Mouse (Mus musculus): ENCODE results near the gene Car1. TPM values are rescaled to one million over a fixed set of nuclear protein-coding genes. Genes with fewer than 3 reads are reported as not detected.
"Not testable (repeated sequence)": the region's sequence is repeated elsewhere in the genome, so short reads cannot be mapped to it uniquely, and the experiment has no call there.

Gene Car1
- polyA plus RNA-seq, 1 experiment: 0.33 TPM

- Histone ChIP-seq H3K4me1 (ENCODE audit: control insufficient read depth, insufficient read depth, low read length) (no peaks in the 10 kb centered on the region), H3K4me3 (ENCODE audit: insufficient read depth, low read length) (no peak overlapping the region), H3K27ac (ENCODE audit: insufficient read depth, low read length) (no peak overlapping the region)
- TF ChIP-seq POLR2A (IDR thresholded peaks at IDR 0.05; ENCODE audit: extremely low read depth, insufficient read depth, low read length): no peak
- no peak for TF ChIP-seq CTCF (IDR thresholded peaks at IDR 0.05; ENCODE audit: extremely low read depth, insufficient read depth, low read length)
Measured at GRCm38 (mm10) chr3:14787136-14787535, 21.0 kb downstream of the Car1 start.

- no peak for TF ChIP-seq CTCF (IDR thresholded peaks at IDR 0.05; ENCODE audit: extremely low read depth, insufficient read depth, low read length)
- TF ChIP-seq POLR2A (IDR thresholded peaks at IDR 0.05; ENCODE audit: extremely low read depth, insufficient read depth, low read length): no peak
- H3K4me3 ChIP-seq (ENCODE audit: insufficient read depth, low read length): no peak overlapping the region
- H3K4me1 ChIP-seq (ENCODE audit: control insufficient read depth, insufficient read depth, low read length): no peaks in the 10 kb centered on the region
- no peak overlapping the region for H3K27ac ChIP-seq (ENCODE audit: insufficient read depth, low read length)
Measured at GRCm38 (mm10) chr3:14786551-14787079, 21.6 kb downstream of the Car1 start.

- no peaks in the 10 kb centered on the region for H3K4me1 ChIP-seq (ENCODE audit: control insufficient read depth, insufficient read depth, low read length)
- H3K27ac ChIP-seq (ENCODE audit: insufficient read depth, low read length): no peak overlapping the region
- H3K4me3 ChIP-seq (ENCODE audit: insufficient read depth, low read length): no peak overlapping the region
- no peak for TF ChIP-seq CTCF (IDR thresholded peaks at IDR 0.05; ENCODE audit: extremely low read depth, insufficient read depth, low read length)
- no peak for TF ChIP-seq POLR2A (IDR thresholded peaks at IDR 0.05; ENCODE audit: extremely low read depth, insufficient read depth, low read length)
Measured at GRCm38 (mm10) chr3:14785353-14785752, 22.8 kb downstream of the Car1 start.

GRCm38 (mm10) chr3:14783198-14783597 is 25.0 kb downstream of the Car1 start:
- H3K27ac ChIP-seq (ENCODE audit: insufficient read depth, low read length); H3K4me3 ChIP-seq (ENCODE audit: insufficient read depth, low read length); H3K4me1 ChIP-seq (ENCODE audit: control insufficient read depth, insufficient read depth, low read length): not testable (repeated sequence)

GRCm38 (mm10) chr3:14782365-14782764 is 25.8 kb downstream of the Car1 start:
- H3K27ac ChIP-seq (ENCODE audit: insufficient read depth, low read length); H3K4me3 ChIP-seq (ENCODE audit: insufficient read depth, low read length); H3K4me1 ChIP-seq (ENCODE audit: control insufficient read depth, insufficient read depth, low read length): not testable (repeated sequence)

GRCm38 (mm10) chr3:14780212-14780611 is 28.0 kb downstream of the Car1 start:
- no peaks in the 10 kb centered on the region for H3K4me1 ChIP-seq (ENCODE audit: control insufficient read depth, insufficient read depth, low read length)
- H3K4me3 ChIP-seq (ENCODE audit: insufficient read depth, low read length): no peak overlapping the region
- TF ChIP-seq CTCF (IDR thresholded peaks at IDR 0.05; ENCODE audit: extremely low read depth, insufficient read depth, low read length) (no peak), POLR2A (IDR thresholded peaks at IDR 0.05; ENCODE audit: extremely low read depth, insufficient read depth, low read length) (no peak)
- no peak overlapping the region for H3K27ac ChIP-seq (ENCODE audit: insufficient read depth, low read length)

- not testable (repeated sequence) for H3K27ac ChIP-seq (ENCODE audit: insufficient read depth, low read length); H3K4me3 ChIP-seq (ENCODE audit: insufficient read depth, low read length); H3K4me1 ChIP-seq (ENCODE audit: control insufficient read depth, insufficient read depth, low read length)
Measured at GRCm38 (mm10) chr3:14776497-14777162, 31.5 kb downstream of the Car1 start.

GRCm38 (mm10) chr3:14774539-14774938 is 33.6 kb downstream of the Car1 start:
- not testable (repeated sequence) for H3K4me3 ChIP-seq (ENCODE audit: insufficient read depth, low read length); H3K27ac ChIP-seq (ENCODE audit: insufficient read depth, low read length); H3K4me1 ChIP-seq (ENCODE audit: control insufficient read depth, insufficient read depth, low read length)

GRCm38 (mm10) chr3:14772473-14772872 is 35.7 kb downstream of the Car1 start:
- H3K27ac ChIP-seq (ENCODE audit: insufficient read depth, low read length); H3K4me1 ChIP-seq (ENCODE audit: control insufficient read depth, insufficient read depth, low read length); H3K4me3 ChIP-seq (ENCODE audit: insufficient read depth, low read length): not testable (repeated sequence)

GRCm38 (mm10) chr3:14764755-14765566 is 43.2 kb downstream of the Car1 start:
- Histone ChIP-seq H3K4me1 (ENCODE audit: control insufficient read depth, insufficient read depth, low read length) (no peaks in the 10 kb centered on the region), H3K27ac (ENCODE audit: insufficient read depth, low read length) (no peak overlapping the region), H3K4me3 (ENCODE audit: insufficient read depth, low read length) (no peak overlapping the region)
- TF ChIP-seq POLR2A (IDR thresholded peaks at IDR 0.05; ENCODE audit: extremely low read depth, insufficient read depth, low read length) (no peak), CTCF (IDR thresholded peaks at IDR 0.05; ENCODE audit: extremely low read depth, insufficient read depth, low read length) (no peak)

All from cortical plate, adult 2 months (tissue).